Mouse (Mus musculus) embryonic fibroblast, embryonic 13.5 days (primary cell): Measurements from ENCODE around the gene Sfxn5.

ENCODE experiments used
- CTCF ChIP-seq: IDR thresholded peaks from 2 replicates; pipeline ENCODE4 v1.5.1; 2011; ENCODE audit warnings: mild to moderate bottlenecking, control low read depth, low read length, moderate library complexity, borderline replicate concordance; ENCODE audit not compliant: insufficient read depth
- POLR2A ChIP-seq: IDR thresholded peaks from 2 replicates; pipeline ENCODE4 v1.6.1; 2011; ENCODE audit warnings: low read depth, mild to moderate bottlenecking, control low read depth, low read length, moderate library complexity

DNA sequence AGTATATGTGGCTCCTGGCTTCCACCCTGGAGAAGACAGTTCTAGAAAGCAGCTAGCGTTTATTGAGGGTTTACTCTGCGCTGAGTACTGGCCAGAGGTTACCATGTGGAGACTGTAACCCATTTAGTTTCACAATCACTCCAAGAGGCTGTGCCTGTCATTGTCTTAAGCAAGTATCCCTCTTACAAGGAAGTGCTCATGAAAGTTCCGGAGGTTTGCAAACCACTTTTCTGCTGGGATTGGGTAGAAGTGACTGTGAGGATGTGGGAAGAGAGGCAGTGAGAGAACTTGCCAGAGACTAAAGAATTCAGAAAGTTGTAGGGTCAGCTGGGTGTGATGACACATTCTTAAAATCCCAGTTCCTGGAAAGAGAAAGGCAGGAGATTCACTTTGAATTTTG lies 149.3 kb downstream of the Sfxn5 start:
- TF ChIP-seq POLR2A (no peak), CTCF (no peak)
